Mouse (Mus musculus) cerebellum, adult 2 months (tissue): Measurements from ENCODE around the gene Gtse1. TPM values are rescaled to one million over a fixed set of nuclear protein-coding genes. Genes with fewer than 3 reads are reported as not detected.

Experiments used
- DNase-seq, 2 experiments: peaks; one replicate each; pipeline ENCODE4 v3.0.0; 2021
- H3K27ac ChIP-seq: fragments of 200-500 bp; 2 replicates; pipeline ENCODE4 v1.5.1; 2012; ENCODE audit warnings: low read length, control low read depth, inconsistent platforms; ENCODE audit not compliant: insufficient read depth
- H3K27me3 ChIP-seq: fragments of 200-500 bp; 2 replicates; pipeline ENCODE4 v1.6.1; 2012; ENCODE audit warnings: inconsistent platforms, mild to moderate bottlenecking, low read length, moderate library complexity; ENCODE audit not compliant: control insufficient read depth, insufficient read depth
- H3K4me1 ChIP-seq: fragments of 200-500 bp; 2 replicates; pipeline ENCODE4 v1.6.1; 2011; ENCODE audit warnings: low read length; ENCODE audit not compliant: control insufficient read depth, insufficient read depth
- H3K4me3 ChIP-seq: fragments of 200-500 bp; replicated peaks from 2 replicates; pipeline ENCODE3; 2011; ENCODE audit warnings: mild to moderate bottlenecking, low read depth, low read length, control low read depth; ENCODE audit not compliant: insufficient read depth
- CTCF ChIP-seq: fragments of 200-500 bp; IDR thresholded peaks from 2 replicates; pipeline ENCODE4 v1.5.1; 2011; ENCODE audit warnings: low read depth, mild to moderate bottlenecking, control low read depth, low read length, moderate library complexity, borderline replicate concordance; ENCODE audit not compliant: insufficient read depth
- POLR2A ChIP-seq: fragments of 200-500 bp; IDR thresholded peaks from 2 replicates; pipeline ENCODE4 v1.6.1; 2011; ENCODE audit warnings: low read length, control low read depth, borderline replicate concordance; ENCODE audit not compliant: insufficient read depth
- WGBS: fragments of 180-500 bp; shearing (Covaris S2); methylation state at CpG from one replicate; pipeline ENCODE4 v1.1.7; 2018; 5-methylcytosine and 5-hydroxymethylcytosine counted together
- polyA plus RNA-seq: library from polyadenylated mRNA; depleted of rRNA; stranded (reverse); fragments of >200 nt; gene quantifications from 2 replicates; pipeline ENCODE4 v1.2.3, GENCODE M21; 2012

Gtse1 gene
- polyA plus RNA-seq, 1 experiment, result 0.64 TPM

GRCm38 (mm10) chr15:85900318-85900717 is 40.8 kb downstream of the Gtse1 start:
- Histone ChIP-seq H3K4me1 (peaks cover 9% of the 10 kb centered on the region), H3K27ac (no peak overlapping the region), H3K4me3 (no peak overlapping the region), H3K27me3 (no peaks in the 10 kb centered on the region)
- no peak for DNase-seq
- 41% methylated on average over 8 of the region's 8 CpGs for WGBS
- TF ChIP-seq CTCF (no peak), POLR2A (no peak)

DNA sequence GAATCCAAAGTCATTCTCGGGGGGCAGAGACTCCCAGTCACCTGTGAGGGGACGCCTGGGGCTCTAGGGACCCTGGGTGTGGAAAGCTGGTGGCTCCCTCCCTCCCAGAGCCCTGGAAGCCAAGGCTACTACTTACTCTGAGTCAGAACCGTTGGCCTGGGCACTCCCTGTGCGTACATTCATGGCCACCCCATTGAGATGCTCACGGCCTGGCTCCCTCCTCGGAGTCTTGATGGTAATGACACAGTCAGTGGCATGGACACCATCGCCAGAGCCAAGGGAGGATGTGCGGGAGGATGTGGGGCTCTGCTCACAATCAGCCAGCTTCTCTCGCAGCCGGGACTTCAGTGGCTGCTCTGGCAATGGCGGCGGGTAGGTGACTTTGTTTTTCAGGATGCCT is 41.3 kb downstream of the Gtse1 start:
- 56% methylated on average over 12 of the region's 12 CpGs for WGBS
- Histone ChIP-seq H3K27me3 (no peaks in the 10 kb centered on the region), H3K4me1 (peaks cover 9% of the 10 kb centered on the region), H3K27ac (no peak overlapping the region), H3K4me3 (no peak overlapping the region)
- TF ChIP-seq POLR2A, result no peak
- no peak for TF ChIP-seq CTCF
- DNase-seq, result no peak

DNA sequence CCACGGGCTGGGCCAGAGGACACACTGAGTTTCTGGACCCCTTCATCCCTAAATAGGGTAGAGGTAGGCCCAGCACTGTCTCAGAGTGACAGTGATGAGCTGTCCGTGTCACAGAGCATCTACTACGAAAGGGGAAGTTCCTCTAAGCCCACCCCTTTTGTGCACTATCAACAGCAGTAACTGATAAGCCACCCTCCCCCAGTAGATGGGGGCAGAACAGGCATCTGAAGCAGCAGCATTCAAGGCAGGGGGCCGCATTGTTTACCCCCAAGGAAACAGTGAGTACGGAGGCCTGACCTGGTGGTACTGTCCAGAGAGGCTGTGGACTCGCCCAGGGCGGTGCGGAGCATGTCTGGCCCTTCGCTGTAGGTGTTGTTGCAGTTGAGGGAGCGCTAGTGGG is 43.0 kb downstream of the Gtse1 start:
- no peak overlapping the region for H3K27ac ChIP-seq
- H3K27me3 ChIP-seq, result no peaks in the 10 kb centered on the region
- no peak overlapping the region for H3K4me3 ChIP-seq
- no peak for DNase-seq
- peaks cover 9% of the 10 kb centered on the region for H3K4me1 ChIP-seq
- TF ChIP-seq CTCF (no peak), POLR2A (no peak)
- WGBS, result 89% methylated on average over 10 of the region's 10 CpGs

DNA sequence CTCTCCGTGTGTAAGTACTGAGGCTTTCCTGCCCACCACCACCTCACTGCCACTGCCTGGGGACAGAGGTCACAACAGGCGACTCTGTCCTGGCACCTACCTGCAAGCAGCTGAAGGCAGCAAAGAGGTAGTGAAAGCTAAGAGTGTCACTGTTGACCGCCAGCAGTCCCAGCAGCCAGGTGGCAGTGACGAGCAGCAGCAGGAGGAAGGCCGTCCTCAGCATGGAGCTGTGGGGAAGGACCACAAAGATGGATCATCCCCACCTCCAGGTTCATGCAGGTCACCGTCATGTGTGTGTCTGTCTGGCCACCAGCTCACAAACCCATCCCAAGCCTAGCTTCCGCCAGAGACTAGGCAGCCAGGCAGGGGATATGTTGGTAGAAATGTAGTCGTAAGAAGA is 44.3 kb downstream of the Gtse1 start:
- H3K4me1 ChIP-seq, result peaks cover 5% of the 10 kb centered on the region
- H3K4me3 ChIP-seq, result no peak overlapping the region
- peak; percentile 49; the same call in 1 of the 2 replicates for TF ChIP-seq CTCF
- TF ChIP-seq POLR2A, result no peak
- no peaks in the 10 kb centered on the region for H3K27me3 ChIP-seq
- 81% methylated on average over 8 of the region's 8 CpGs for WGBS
- DNase-seq, result no peak
- no peak overlapping the region for H3K27ac ChIP-seq

DNA sequence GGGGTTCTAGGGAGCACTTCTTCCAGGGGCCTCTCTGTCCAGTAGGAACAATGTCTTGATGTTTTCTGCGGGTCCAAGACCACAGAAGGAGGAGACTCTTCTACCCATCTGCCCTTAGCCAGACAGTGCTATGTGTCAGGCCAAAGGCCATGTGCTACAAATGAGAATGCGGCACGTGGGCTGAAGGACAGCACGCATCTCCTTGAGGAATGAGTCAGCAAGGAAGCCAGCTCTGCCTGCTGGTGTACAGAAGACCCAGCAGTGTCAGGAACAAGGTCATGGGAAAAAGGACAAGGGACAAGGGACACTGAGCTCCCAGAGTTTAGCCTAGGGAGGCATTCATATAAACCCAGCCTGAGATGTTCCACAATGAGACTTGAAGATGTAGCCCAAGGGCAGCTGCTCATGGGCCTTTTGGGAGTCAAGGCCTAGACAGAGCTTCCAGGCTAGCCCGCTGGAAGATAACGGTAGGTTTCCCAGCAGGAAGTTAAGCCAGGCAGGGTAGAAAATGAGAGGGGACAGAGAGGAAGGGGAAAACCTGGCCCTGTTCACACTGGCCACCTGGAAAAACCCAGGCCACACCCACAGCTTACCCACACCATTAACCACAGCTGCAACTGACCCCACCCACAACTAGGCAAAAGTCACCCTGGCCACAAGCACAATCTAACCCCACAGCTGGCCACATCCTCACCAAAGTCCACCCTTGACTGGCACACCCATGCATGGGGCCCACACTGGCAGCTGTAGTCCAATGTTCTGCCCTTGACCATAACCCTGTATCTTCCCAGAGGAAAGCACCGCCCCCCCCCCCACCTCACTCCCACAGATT is 49.3 kb downstream of the Gtse1 start:
- TF ChIP-seq CTCF (no peak), POLR2A (no peak)

GRCm38 (mm10) chr15:85909492-85909829 is 49.9 kb downstream of the Gtse1 start:
- TF ChIP-seq CTCF, result no peak
- TF ChIP-seq POLR2A, result no peak
- H3K4me1 ChIP-seq, result no peaks in the 10 kb centered on the region
- H3K27me3 ChIP-seq, result no peaks in the 10 kb centered on the region
- DNase-seq, result no peak
- no peak overlapping the region for H3K27ac ChIP-seq
- 93% methylated on average over 3 of the region's 3 CpGs for WGBS
- H3K4me3 ChIP-seq, result no peak overlapping the region

More for the DNA sequence above, 49.3 kb downstream of the Gtse1 start:
- H3K4me3 ChIP-seq, result no peak overlapping the region
- H3K27me3 ChIP-seq, result no peaks in the 10 kb centered on the region
- no peak for DNase-seq
- no peak overlapping the region for H3K27ac ChIP-seq
- 92% methylated on average over 7 of the region's 7 CpGs for WGBS
- no peaks in the 10 kb centered on the region for H3K4me1 ChIP-seq

GRCm38 (mm10) chr15:85909931-85910330 is 50.4 kb downstream of the Gtse1 start:
- H3K4me1 ChIP-seq, result no peaks in the 10 kb centered on the region
- H3K4me3 ChIP-seq, result no peak overlapping the region
- no peaks in the 10 kb centered on the region for H3K27me3 ChIP-seq
- WGBS, result 63% methylated on average over 10 of the region's 10 CpGs
- H3K27ac ChIP-seq, result no peak overlapping the region
- TF ChIP-seq CTCF (no peak), POLR2A (no peak)
- DNase-seq, result no peak

GRCm38 (mm10) chr15:85913605-85914004 is 54.1 kb downstream of the Gtse1 start:
- no peak overlapping the region for H3K4me3 ChIP-seq
- 38% methylated on average over 2 of the region's 2 CpGs for WGBS
- no peaks in the 10 kb centered on the region for H3K27me3 ChIP-seq
- H3K4me1 ChIP-seq, result no peaks in the 10 kb centered on the region
- DNase-seq, result peak in 1 of 2 experiments; percentile 39
- no peak for TF ChIP-seq POLR2A
- peak; percentile 67 for TF ChIP-seq CTCF
- no peak overlapping the region for H3K27ac ChIP-seq
